Mouse (Mus musculus) thymus, adult 2 months (tissue): ENCODE data around the gene Chaf1b. TPM values are rescaled to one million over a fixed set of nuclear protein-coding genes. Genes with fewer than 3 reads are reported as not detected.

Experiments
- DNase-seq: peaks from one replicate; pipeline ENCODE4 v3.0.0; 2021
- H3K27ac ChIP-seq: fragments of 200-500 bp; 2 replicates; pipeline ENCODE4 v1.5.1; 2012; ENCODE audit warnings: low read length, control low read depth; ENCODE audit not compliant: control insufficient read depth, insufficient read depth
- H3K27me3 ChIP-seq: fragments of 200-500 bp; 2 replicates; pipeline ENCODE4 v1.6.1; 2012; ENCODE audit warnings: mild to moderate bottlenecking, low read length, moderate library complexity, mixed read lengths; ENCODE audit not compliant: control insufficient read depth, insufficient read depth
- H3K36me3 ChIP-seq: fragments of 200-500 bp; 2 replicates; pipeline ENCODE4 v1.6.1; 2012; ENCODE audit warnings: mild to moderate bottlenecking, low read length, moderate library complexity; ENCODE audit not compliant: control insufficient read depth, insufficient read depth
- H3K4me1 ChIP-seq: fragments of 200-500 bp; replicated peaks from 2 replicates; pipeline ENCODE4 v1.6.1; 2012; ENCODE audit warnings: low read length; ENCODE audit not compliant: control insufficient read depth, insufficient read depth
- H3K4me3 ChIP-seq: fragments of 200-500 bp; 2 replicates; pipeline ENCODE4 v1.5.1; 2012; ENCODE audit warnings: mild to moderate bottlenecking, low read length, control low read depth, moderate library complexity; ENCODE audit not compliant: control insufficient read depth, insufficient read depth
- CTCF ChIP-seq: fragments of 200-500 bp; IDR thresholded peaks from 2 replicates; pipeline ENCODE4 v1.5.1; 2012; ENCODE audit warnings: mild to moderate bottlenecking, control low read depth, low read length, moderate library complexity, borderline replicate concordance; ENCODE audit not compliant: control insufficient read depth, poor library complexity, insufficient read depth; ENCODE audit errors: extremely low read depth
- POLR2A ChIP-seq: fragments of 200-500 bp; IDR thresholded peaks from 2 replicates; pipeline ENCODE4 v1.6.1; 2012; ENCODE audit warnings: mild to moderate bottlenecking, low read length, control low read depth, moderate library complexity; ENCODE audit not compliant: control insufficient read depth, poor library complexity, insufficient read depth; ENCODE audit errors: extremely low read depth
- WGBS: fragments of 180-500 bp; shearing (Covaris S2); methylation state at CpG from one replicate; pipeline ENCODE4 v1.1.7; 2018; 5-methylcytosine and 5-hydroxymethylcytosine counted together
- polyA plus RNA-seq: library from polyadenylated mRNA; depleted of rRNA; stranded (reverse); fragments of >200 nt; gene quantifications from 2 replicates; pipeline ENCODE4 v1.2.3, GENCODE M21; 2012

Chaf1b gene
- polyA plus RNA-seq, 1 experiment = 28.8 TPM

DNA sequence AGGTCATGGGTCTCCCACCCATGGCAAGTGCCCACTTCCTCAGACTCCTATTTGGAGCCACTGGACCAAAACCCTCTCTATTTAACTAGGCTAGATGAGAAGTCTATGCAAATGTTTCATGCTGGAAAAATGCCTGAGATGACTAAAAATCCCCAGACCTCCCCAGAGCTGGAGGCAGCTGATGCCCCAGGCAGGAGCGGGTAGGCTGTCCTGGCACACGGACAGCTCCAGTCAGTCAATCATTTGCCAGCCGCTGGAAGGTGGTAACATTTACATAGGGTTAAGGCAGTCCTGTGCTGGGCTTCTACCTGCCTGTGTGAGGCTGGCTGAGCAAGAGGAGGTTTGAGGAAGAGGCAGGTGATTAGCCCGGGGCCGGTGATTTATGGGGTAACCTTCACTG is 28.5 kb downstream of the Chaf1b start:
- no peak for DNase-seq
- H3K4me1 ChIP-seq = peaks cover 22% of the 10 kb centered on the region
- no peaks in the 10 kb centered on the region for H3K36me3 ChIP-seq
- H3K27ac ChIP-seq = no peak overlapping the region
- 50% methylated on average over 5 of the region's 5 CpGs for WGBS
- TF ChIP-seq CTCF (no peak), POLR2A (no peak)
- H3K27me3 ChIP-seq = no peaks in the 10 kb centered on the region
- H3K4me3 ChIP-seq = no peak overlapping the region

- Histone ChIP-seq H3K36me3 (no peaks in the 10 kb centered on the region), H3K27me3 (no peaks in the 10 kb centered on the region), H3K27ac (no peak overlapping the region), H3K4me1 (peaks cover 18% of the 10 kb centered on the region), H3K4me3 (no peak overlapping the region)
- no peak for DNase-seq
- WGBS = 90% methylated on average over 3 of the region's 3 CpGs
- no peak for TF ChIP-seq CTCF
- TF ChIP-seq POLR2A = no peak
Measured at GRCm38 (mm10) chr16:93912808-93913207, 29.1 kb downstream of the Chaf1b start.

- Histone ChIP-seq H3K27me3 (no peaks in the 10 kb centered on the region), H3K4me1 (peaks cover 18% of the 10 kb centered on the region), H3K27ac (no peak overlapping the region), H3K4me3 (no peak overlapping the region), H3K36me3 (no peaks in the 10 kb centered on the region)
- no peak for TF ChIP-seq POLR2A
- no peak for TF ChIP-seq CTCF
- no peak for DNase-seq
- 71% methylated on average over 10 of the region's 10 CpGs for WGBS
Measured at GRCm38 (mm10) chr16:93913881-93914576, 30.3 kb downstream of the Chaf1b start.

- Histone ChIP-seq H3K36me3 (no peaks in the 10 kb centered on the region), H3K4me1 (peaks cover 13% of the 10 kb centered on the region), H3K27me3 (no peaks in the 10 kb centered on the region), H3K4me3 (no peak overlapping the region), H3K27ac (no peak overlapping the region)
- TF ChIP-seq CTCF (peak; percentile 58; the same call in 1 of the 2 replicates), POLR2A (no peak)
- 40% methylated on average over 10 of the region's 10 CpGs for WGBS
- peak; percentile 72 for DNase-seq
Measured at GRCm38 (mm10) chr16:93915338-93915849, 31.7 kb downstream of the Chaf1b start.

GRCm38 (mm10) chr16:93917712-93918678 is 34.3 kb downstream of the Chaf1b start:
- WGBS = 30% methylated on average over 22 of the region's 22 CpGs
- TF ChIP-seq POLR2A (no peak), CTCF (peak; percentile 75; the same call in 1 of the 2 replicates)
- Histone ChIP-seq H3K4me1 (peaks cover 17% of the 10 kb centered on the region), H3K27me3 (no peaks in the 10 kb centered on the region), H3K27ac (no peak overlapping the region), H3K4me3 (peak overlapping the region; percentile 14; the same call in 1 of the 2 replicates), H3K36me3 (no peaks in the 10 kb centered on the region)
- peak; percentile 84 for DNase-seq

DNA sequence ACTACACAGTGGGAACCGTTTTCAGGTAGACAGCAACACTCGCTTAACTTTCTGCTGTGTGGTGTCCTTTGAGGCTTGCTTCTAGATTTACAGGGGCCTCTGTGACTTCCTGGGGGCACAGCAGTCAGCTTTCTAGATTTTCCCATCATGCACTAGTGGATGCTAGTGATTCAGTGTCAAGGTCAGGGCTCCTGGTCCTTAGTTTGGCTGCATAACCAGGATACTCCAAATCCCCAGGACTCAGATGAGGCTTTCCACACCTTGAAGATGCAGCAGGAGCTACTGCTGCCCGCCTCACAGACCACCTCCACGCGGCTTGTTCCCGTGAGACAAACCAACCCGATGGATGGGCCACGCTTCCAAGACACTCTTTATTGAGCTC is 35.0 kb downstream of the Chaf1b start:
- Histone ChIP-seq H3K4me1 (peaks cover 17% of the 10 kb centered on the region), H3K27me3 (no peaks in the 10 kb centered on the region), H3K27ac (no peak overlapping the region), H3K36me3 (no peaks in the 10 kb centered on the region), H3K4me3 (peak overlapping the region; percentile 14; the same call in 1 of the 2 replicates)
- no peak for DNase-seq
- 64% methylated on average over 8 of the region's 8 CpGs for WGBS
- TF ChIP-seq POLR2A = no peak
- TF ChIP-seq CTCF = no peak
